Mouse (Mus musculus): ENCODE data around the gene Zdhhc18. TPM values are rescaled to one million over a fixed set of nuclear protein-coding genes. Genes with fewer than 3 reads are reported as not detected.

The Zdhhc18 gene
- total RNA-seq, 4 experiments from 2014 or later = 33.8 to 57.7 (median 44.6) TPM

GRCm38 (mm10) chr4:133631071-133631768, 18.7 kb downstream of the Zdhhc18 start:
- no peak for DNase-seq (ENCODE audit: low spot score in 2 of 2)

GRCm38 (mm10) chr4:133630326-133630920, 19.5 kb downstream of the Zdhhc18 start:
- DNase-seq (ENCODE audit: low spot score in 2 of 2) = no peak

- no peak for DNase-seq (ENCODE audit: low spot score in 2 of 2)
These were observed 20.8 kb downstream of the Zdhhc18 start for GRCm38 (mm10) chr4:133629191-133629590.

- DNase-seq (ENCODE audit: low spot score in 2 of 2) = no peak
These were observed 21.4 kb downstream of the Zdhhc18 start for GRCm38 (mm10) chr4:133628517-133628916.

GRCm38 (mm10) chr4:133627039-133627438, 22.9 kb downstream of the Zdhhc18 start:
- DNase-seq (ENCODE audit: low spot score in 2 of 2) = no peak

GRCm38 (mm10) chr4:133626621-133627020, 23.3 kb downstream of the Zdhhc18 start:
- DNase-seq (ENCODE audit: low spot score in 2 of 2) = no peak

GRCm38 (mm10) chr4:133626221-133626620, 23.7 kb downstream of the Zdhhc18 start:
- no peak for DNase-seq (ENCODE audit: low spot score in 2 of 2)

- DNase-seq (ENCODE audit: low spot score in 2 of 2) = no peak
These were observed 24.3 kb downstream of the Zdhhc18 start for GRCm38 (mm10) chr4:133625621-133626071.

- no peak for DNase-seq (ENCODE audit: low spot score in 2 of 2)
These were observed 25.1 kb downstream of the Zdhhc18 start for GRCm38 (mm10) chr4:133624830-133625229.

- no peak for DNase-seq (ENCODE audit: low spot score in 2 of 2)
These were observed 27.7 kb downstream of the Zdhhc18 start for GRCm38 (mm10) chr4:133622161-133622695.

- no peak for DNase-seq (ENCODE audit: low spot score in 2 of 2)
These were observed 29.3 kb downstream of the Zdhhc18 start for GRCm38 (mm10) chr4:133620668-133621067.

GRCm38 (mm10) chr4:133619473-133620136, 30.3 kb downstream of the Zdhhc18 start:
- no peak for DNase-seq (ENCODE audit: low spot score in 2 of 2)

- DNase-seq (ENCODE audit: low spot score in 2 of 2) = no peak
These were observed 32.0 kb downstream of the Zdhhc18 start for GRCm38 (mm10) chr4:133617936-133618335.

GRCm38 (mm10) chr4:133615416-133615815, 34.5 kb downstream of the Zdhhc18 start:
- DNase-seq (ENCODE audit: low spot score in 2 of 2) = no peak

- peak; percentile 53 to 90 for DNase-seq (ENCODE audit: low spot score in 2 of 2)
These were observed 35.6 kb downstream of the Zdhhc18 start for GRCm38 (mm10) chr4:133614274-133614761.

GRCm38 (mm10) chr4:133613867-133614266, 36.1 kb downstream of the Zdhhc18 start:
- no peak for DNase-seq (ENCODE audit: low spot score in 2 of 2)

GRCm38 (mm10) chr4:133613026-133613425, 36.9 kb downstream of the Zdhhc18 start:
- DNase-seq (ENCODE audit: low spot score in 2 of 2) = no peak

- no peak for DNase-seq (ENCODE audit: low spot score in 2 of 2)
These were observed 37.5 kb downstream of the Zdhhc18 start for GRCm38 (mm10) chr4:133612416-133612815.

GRCm38 (mm10) chr4:133611815-133612214, 38.1 kb downstream of the Zdhhc18 start:
- no peak for DNase-seq (ENCODE audit: low spot score in 2 of 2)

GRCm38 (mm10) chr4:133609719-133610118, 40.2 kb downstream of the Zdhhc18 start:
- peak in 1 of 2 experiments; percentile 50 for DNase-seq (ENCODE audit: low spot score in 2 of 2)

GRCm38 (mm10) chr4:133607284-133607683, 42.7 kb downstream of the Zdhhc18 start:
- no peak for DNase-seq (ENCODE audit: low spot score in 2 of 2)

- DNase-seq (ENCODE audit: low spot score in 2 of 2) = no peak
These were observed 44.6 kb downstream of the Zdhhc18 start for GRCm38 (mm10) chr4:133605330-133605729.
